Mouse (Mus musculus) kidney, postnatal 36 days (tissue): ENCODE measurements at regions not wholly inside any gene's neighbourhood (a gene's known extent, or its start where the extent isn't known, plus 50 kb on each side); places are given as distances from the start of the nearest gene placed in this dataset.

Source experiments
- DNase-seq, 2 experiments: peaks; one replicate each; pipeline ENCODE4 v3.0.0; 2021 to 2022; ENCODE audit warnings: mixed read lengths in 2 of 2

DNA sequence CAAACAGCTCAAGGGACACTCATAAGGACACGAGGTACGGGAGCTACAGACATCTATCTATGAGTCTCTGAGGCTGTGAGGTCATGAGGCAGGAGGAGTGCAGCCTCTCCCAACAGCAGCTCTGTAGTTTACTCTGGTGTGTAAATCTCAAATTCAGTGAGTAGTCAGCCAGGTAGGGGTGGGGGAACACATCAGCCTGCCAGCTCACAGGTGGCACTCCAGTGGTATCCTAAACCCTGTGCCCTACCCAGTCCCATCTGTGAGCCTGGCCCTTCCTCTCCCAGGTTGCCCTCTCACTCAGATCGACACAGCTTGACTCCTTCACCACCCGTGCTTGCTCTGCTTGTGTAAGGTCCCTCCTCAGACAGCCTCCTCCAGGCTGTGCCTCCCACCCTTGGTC lies 202.2 kb downstream of the Sipa1l2 start:
- no peak for DNase-seq

DNA sequence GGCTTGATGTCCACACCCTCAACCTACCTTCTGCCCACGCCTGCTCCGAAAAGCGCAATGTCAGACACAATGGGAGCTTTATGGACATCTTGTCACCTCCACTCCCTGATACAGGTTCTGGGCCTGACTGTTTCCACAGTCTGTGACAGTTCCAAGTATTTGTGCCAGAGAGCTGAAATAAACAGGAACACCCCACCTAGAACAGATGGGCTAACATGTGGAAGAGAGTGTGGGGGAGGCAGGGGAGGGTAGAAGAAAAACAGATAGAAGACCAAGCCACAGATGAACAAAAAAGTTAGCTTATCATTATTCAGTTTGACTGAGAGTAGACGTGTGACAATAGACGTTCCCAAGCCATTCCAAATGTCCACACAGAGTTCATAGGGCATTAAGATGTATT lies 204.6 kb downstream of the Sipa1l2 start:
- DNase-seq: no peak

- DNase-seq: no peak
These were observed 210.2 kb downstream of the Sipa1l2 start for GRCm38 (mm10) chr8:125359456-125359855.

GRCm38 (mm10) chr8:125357759-125358158 lies 211.8 kb downstream of the Sipa1l2 start:
- no peak for DNase-seq

DNA sequence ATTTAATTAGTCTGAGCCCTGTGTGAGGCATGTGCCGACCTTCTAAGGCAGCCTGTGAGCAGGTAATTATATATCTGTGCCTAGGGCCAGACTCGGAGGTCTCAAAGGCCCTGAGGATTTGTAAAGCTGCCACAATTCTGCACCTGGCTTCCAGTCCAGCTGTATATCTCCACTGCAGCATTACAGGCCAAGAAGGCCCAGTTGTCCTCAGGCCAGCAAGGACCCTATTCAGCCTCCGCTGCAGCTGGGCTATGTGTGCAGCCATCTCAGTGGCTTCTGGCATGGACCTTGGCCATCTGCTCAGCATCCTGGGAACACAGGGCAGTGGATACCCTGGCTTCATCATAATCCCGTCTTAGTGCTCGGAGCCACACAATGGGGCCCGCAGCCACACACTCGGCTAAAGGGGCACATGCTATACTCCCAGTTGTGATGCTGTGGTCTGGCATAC lies 214.5 kb downstream of the Sipa1l2 start:
- DNase-seq: no peak

- DNase-seq: peak; percentile 34 to 36
These were observed 217.3 kb downstream of the Sipa1l2 start for GRCm38 (mm10) chr8:125352276-125352675.

DNA sequence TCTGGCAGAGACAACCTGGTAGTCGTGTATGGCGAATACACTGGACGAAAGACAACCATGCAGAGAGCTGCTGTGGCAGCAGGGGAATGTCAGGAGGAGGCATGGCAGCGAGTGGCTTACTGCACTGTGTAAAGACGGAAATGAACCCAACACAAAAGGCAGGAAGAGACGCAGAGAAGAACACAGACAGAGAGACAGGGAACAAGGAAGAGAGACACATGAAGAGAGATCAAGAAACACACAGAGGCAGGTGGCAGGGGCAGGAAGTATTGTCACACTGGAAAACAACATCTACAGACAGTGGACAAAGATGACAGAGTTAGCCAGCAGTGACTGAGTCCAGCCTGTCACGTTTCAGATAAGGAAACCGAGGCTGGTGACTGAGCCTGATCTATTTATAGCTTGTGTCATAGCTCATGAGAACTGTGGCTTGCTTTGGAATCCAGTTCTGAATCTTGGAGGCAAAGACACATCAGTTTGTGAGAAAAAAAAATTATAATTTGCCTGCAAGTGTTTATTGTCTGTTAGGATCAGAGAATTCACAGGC lies 218.0 kb downstream of the Sipa1l2 start:
- DNase-seq: no peak

DNA sequence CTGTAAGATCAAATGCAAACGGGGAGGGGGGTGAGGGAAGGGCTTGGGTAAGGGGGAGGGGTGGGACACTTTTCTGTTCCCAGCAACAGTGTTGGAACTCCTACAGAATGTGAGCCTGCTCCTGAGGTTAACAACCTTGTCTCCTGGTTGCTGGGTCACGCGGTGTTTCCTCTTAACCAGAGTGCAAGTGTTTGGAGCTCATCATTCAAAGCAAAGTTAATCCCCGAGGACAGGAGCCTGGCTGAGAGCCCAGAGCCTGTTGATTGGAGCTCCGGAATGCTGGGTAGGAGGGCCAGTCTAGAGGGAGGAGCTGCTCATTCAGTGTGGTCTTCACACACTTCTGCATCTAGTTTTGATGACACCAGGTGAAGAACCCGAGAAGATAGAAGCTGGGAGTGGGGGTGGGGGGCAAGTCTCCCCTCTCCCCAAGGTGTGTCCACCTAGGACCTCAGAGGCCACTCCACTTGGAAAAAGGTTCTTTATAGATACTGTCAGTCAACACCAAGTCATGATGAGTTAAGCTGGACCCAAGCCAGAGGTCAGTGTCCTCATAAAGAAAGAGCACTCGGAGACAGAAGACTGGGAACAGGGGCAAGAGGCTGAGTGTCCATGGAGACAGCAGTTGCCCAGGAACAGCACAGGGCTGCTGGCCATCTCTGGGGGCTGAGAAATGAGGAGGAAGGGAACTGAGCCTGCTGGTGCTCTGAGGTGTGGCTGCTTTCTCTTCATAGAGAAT lies 220.2 kb downstream of the Sipa1l2 start:
- peak; percentile 95 to 97 for DNase-seq

- no peak for DNase-seq
These were observed 223.4 kb downstream of the Sipa1l2 start for GRCm38 (mm10) chr8:125346182-125346581.

GRCm38 (mm10) chr8:125345571-125345970 lies 224.0 kb downstream of the Sipa1l2 start:
- no peak for DNase-seq

GRCm38 (mm10) chr8:125343867-125344266 lies 225.7 kb downstream of the Sipa1l2 start:
- no peak for DNase-seq

- no peak for DNase-seq
These were observed 227.1 kb downstream of the Sipa1l2 start for GRCm38 (mm10) chr8:125342521-125342920.

GRCm38 (mm10) chr8:125341606-125342005 lies 228.0 kb downstream of the Sipa1l2 start:
- DNase-seq: no peak

DNA sequence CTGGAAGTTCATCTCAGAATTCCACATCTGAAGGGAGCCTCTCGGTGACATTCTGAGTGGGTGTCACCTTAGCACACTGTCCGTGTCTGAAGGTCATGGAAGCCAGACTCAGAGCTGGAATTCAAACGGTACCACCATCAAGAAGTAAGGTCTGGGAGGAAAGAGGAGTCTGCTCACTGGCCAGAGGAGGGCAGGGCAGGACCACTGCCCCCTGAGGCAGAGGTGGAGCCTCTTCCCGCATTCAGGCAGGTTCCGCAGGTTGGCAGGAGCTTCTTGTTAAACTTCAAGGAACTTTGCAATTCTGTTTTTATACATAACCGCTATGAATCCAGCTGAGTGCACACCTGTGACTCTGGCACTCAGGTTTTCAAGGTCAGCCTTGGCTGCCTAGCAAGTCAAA lies 231.4 kb downstream of the Sipa1l2 start:
- peak; percentile 61 to 67 for DNase-seq

- no peak for DNase-seq
These were observed 232.0 kb downstream of the Sipa1l2 start for GRCm38 (mm10) chr8:125337444-125338077.

DNA sequence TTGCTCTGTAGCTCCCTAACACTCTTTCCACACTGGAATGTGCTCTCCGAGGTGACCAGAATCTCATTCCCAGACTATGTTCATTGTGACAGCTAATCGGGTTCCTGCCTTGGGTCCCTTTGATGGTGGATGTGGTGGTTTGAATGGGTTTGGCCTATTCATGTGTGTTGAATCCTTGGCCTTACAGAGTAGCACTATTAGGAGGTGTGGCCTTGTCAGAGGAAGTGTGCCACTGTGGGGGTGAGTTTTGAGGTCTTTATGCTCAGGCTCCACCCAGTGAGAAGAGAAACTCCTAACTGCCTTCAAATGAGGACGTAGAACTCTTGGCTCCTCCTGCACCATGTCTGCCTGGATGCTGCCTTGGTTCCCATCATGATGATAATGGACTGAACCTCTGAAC lies 232.8 kb downstream of the Sipa1l2 start:
- no peak for DNase-seq

DNA sequence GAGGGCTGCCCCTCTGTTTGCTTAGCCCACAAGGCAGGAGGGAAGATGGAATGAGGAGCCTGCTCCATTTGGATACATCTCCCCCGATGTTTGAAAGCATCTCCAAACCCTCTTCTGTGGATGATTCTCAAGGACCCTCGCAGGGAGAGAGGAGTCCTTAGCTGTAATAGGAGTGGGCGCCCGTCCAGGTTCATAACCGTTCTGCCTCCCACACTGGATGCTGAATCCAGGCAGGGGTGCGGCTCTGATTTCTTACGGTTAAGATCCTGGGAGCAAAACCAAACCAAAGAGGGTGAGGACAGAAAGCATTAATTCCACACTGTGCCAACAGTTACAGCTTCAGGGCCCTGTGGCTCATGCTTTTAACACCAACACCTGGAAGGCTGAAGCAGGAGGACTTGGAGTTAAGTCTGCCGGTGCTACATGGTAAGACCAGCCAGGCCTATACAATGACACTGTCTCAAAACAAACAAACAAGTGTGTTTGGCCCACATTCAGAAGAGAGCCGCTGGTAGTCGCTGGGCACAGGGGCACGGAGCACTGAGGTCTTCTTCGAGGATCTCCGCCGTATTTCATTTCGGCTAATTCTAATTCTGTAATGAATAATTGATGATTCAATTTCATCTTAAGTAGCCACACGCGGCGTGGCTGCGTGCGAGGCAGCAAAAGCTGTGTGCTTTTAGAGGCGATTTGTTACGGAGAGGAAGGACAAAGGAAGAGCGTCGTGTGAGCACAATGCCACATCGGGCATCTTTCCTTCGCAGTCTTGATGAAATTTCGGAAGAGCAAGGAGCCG lies 233.8 kb downstream of the Sipa1l2 start:
- no peak for DNase-seq

- no peak for DNase-seq
These were observed 234.4 kb downstream of the Sipa1l2 start for GRCm38 (mm10) chr8:125335171-125335570.

DNA sequence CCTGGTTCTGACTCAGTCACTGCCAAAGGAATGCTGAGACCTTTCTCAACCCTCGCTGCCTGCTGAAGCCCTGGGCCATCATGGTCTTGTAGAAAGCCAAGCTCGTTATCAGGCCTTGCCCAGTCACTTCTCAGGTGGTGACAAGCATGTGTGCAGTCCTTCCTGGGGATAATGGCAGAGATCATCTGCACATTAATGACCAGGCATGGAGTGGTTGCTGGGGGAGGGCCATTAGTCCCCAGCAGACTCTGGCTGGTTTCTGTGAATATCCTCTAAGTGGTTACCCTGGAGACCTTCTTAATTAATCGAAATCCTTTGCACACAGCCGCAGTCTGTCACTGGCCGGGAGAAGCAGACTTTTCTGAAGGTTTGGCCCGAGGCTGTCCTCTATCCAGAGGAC lies 239.0 kb downstream of the Sipa1l2 start:
- no peak for DNase-seq

- DNase-seq: peak; percentile 19 to 26
These were observed 241.0 kb downstream of the Sipa1l2 start for GRCm38 (mm10) chr8:125328650-125329049.

DNA sequence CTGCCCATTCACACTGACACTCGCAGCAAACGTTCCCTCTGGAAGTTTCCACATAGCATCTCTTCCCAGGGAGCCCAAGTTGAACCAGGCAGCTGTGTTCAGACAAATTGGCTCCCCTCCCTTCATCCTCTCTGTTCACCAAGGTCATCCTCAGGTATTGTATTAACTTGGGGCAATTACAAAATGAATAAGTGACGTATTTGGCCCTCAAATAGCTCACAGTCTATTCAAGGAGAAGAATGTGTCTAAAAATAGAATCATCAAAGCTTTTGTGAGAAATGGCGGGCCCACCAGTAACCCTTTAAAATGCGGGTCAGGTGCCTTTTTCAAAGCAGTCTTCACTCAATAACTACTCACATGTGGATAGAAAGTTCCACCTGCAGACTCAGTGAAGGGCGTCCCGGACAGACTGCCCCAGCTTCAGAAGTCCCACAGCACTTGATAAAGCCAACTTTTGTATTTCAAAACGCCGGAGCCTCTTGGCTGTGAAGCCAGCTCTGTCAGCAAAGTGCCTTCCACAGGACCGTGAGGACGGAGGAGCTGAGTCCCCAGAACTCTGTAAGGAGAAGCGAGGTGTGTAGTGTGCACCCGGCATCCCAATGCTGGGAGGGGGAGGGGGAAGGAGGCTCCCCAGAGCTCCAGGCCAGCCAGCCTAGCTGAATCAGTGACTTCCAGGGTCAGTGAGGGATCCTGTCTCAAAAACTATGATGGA lies 241.9 kb downstream of the Sipa1l2 start:
- DNase-seq: peak in 1 of 2 experiments; percentile 27

DNA sequence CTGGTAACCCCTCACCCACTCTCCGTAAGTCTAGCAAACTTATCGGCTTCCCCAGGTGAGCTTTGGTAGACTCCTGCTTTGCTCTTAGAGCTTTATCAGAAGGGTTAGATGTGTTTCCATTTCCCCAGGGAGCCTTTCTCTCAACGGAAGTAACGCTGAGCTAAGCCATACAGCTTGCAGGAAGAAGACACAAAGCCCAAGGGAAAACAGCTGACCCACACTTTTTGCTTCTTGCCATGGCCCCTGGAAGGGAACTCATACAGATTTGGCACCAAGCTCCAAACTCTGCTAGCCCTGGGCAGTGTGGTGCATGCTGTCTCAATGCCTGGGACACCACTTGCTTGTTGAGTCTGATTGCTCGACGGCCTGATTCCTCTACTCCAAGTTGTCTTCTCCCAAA lies 242.6 kb downstream of the Sipa1l2 start:
- DNase-seq: peak; percentile 13 to 22

GRCm38 (mm10) chr8:125325736-125326135 lies 243.9 kb downstream of the Sipa1l2 start:
- no peak for DNase-seq
